Mouse (Mus musculus) cerebellum, adult 2 months (tissue): Measurements from ENCODE around the gene Gm11565. TPM values are rescaled to one million over a fixed set of nuclear protein-coding genes. Genes with fewer than 3 reads are reported as not detected.
"Not testable (repeated sequence)": the region's sequence is repeated elsewhere in the genome, so short reads cannot be mapped to it uniquely, and the experiment has no call there.

Experiments
- DNase-seq, 2 experiments: peaks; one replicate each; pipeline ENCODE4 v3.0.0; 2021
- H3K27ac ChIP-seq: fragments of 200-500 bp; 2 replicates; pipeline ENCODE4 v1.5.1; 2012; ENCODE audit warnings: low read length, control low read depth, inconsistent platforms; ENCODE audit not compliant: insufficient read depth
- H3K27me3 ChIP-seq: fragments of 200-500 bp; 2 replicates; pipeline ENCODE4 v1.6.1; 2012; ENCODE audit warnings: inconsistent platforms, mild to moderate bottlenecking, low read length, moderate library complexity; ENCODE audit not compliant: control insufficient read depth, insufficient read depth
- H3K4me1 ChIP-seq: fragments of 200-500 bp; 2 replicates; pipeline ENCODE4 v1.6.1; 2011; ENCODE audit warnings: low read length; ENCODE audit not compliant: control insufficient read depth, insufficient read depth
- H3K4me3 ChIP-seq: fragments of 200-500 bp; replicated peaks from 2 replicates; pipeline ENCODE3; 2011; ENCODE audit warnings: mild to moderate bottlenecking, low read depth, low read length, control low read depth; ENCODE audit not compliant: insufficient read depth
- CTCF ChIP-seq: fragments of 200-500 bp; IDR thresholded peaks from 2 replicates; pipeline ENCODE4 v1.5.1; 2011; ENCODE audit warnings: low read depth, mild to moderate bottlenecking, control low read depth, low read length, moderate library complexity, borderline replicate concordance; ENCODE audit not compliant: insufficient read depth
- POLR2A ChIP-seq: fragments of 200-500 bp; IDR thresholded peaks from 2 replicates; pipeline ENCODE4 v1.6.1; 2011; ENCODE audit warnings: low read length, control low read depth, borderline replicate concordance; ENCODE audit not compliant: insufficient read depth
- WGBS: fragments of 180-500 bp; shearing (Covaris S2); methylation state at CpG from one replicate; pipeline ENCODE4 v1.1.7; 2018; 5-methylcytosine and 5-hydroxymethylcytosine counted together
- polyA plus RNA-seq: library from polyadenylated mRNA; depleted of rRNA; stranded (reverse); fragments of >200 nt; gene quantifications from 2 replicates; pipeline ENCODE4 v1.2.3, GENCODE M21; 2012; rRNA removed

Gene Gm11565
- not detected in 2 replicates for polyA plus RNA-seq

DNA sequence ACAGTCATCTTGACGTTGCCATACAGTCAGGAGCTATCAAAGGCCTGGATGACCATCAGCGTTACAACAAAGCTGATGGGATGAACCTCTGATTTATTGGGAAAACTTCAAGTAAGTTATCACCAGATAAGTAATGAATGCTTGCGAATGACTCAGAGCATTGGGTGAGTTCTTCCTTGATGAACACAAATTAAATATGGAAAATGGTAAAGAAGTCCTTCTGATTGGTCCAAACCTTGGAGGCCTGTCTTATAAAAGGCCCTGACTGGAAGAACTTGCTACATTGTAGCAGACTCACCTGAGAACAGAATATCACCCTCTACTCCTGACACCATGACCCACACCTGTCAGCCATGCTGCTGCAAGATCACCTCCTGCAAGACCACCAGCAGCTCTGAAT is at the start of gene Gm11565:
Gene Gm11565, plus strand, starts transcription at position 301 of the 400 bp plus-strand sequence.
- WGBS: 92% methylated on average over 3 of the region's 3 CpGs
- no peak for TF ChIP-seq CTCF
- no peak for TF ChIP-seq POLR2A
- no peak for DNase-seq
- Histone ChIP-seq H3K27me3 (no peaks in the 10 kb centered on the region), H3K27ac (no peak within 1 kb of the TSS), H3K4me3 (no peak within 1 kb of the TSS), H3K4me1 (no peaks in the 10 kb centered on the region)

DNA sequence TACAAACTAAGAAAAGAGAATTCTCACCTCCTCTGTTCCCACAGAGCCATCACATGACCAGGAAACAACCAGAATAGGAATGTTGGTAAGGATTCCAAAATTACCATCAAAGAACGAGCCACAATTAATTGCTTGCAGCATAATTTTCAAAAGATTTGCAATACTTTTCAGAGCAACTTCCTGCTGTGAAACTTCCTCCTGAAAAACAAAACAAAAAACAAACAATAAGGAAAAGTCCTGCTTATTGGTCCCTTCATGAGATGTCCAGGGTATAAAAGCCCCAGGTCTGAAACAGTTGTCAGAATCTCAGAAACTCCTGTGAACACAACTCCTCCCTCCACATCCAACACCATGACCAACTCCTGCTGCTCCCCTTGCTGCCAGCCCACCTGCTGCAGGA is 41.5 kb upstream of the Gm11565 start, which contains the start of gene Krtap9-1:
Gene Krtap9-1, plus strand, starts transcription at position 301 of the 400 bp plus-strand sequence.
- not testable (repeated sequence) for DNase-seq, H3K4me3 ChIP-seq, H3K27me3 ChIP-seq, H3K4me1 ChIP-seq, H3K27ac ChIP-seq
- 59% methylated on average over 1 of the region's 1 CpGs for WGBS

DNA sequence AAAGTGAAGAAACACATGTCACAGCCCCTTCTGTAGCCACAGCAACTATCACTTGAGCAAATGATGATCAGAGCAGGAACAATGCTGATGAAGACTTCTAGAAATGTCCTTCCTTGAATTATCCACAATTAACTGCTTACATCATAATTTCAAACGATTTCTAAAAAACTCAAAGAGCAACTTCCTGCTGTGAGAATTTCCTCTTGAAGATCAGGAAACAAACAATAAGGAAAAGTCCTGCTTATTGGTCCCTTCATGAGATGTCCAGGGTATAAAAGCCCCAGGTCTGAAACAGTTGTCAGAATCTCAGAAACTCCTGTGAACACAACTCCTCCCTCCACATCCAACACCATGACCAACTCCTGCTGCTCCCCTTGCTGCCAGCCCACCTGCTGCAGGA is 35.7 kb upstream of the Gm11565 start, which contains the start of gene Gm11567:
Gene Gm11567, plus strand, starts transcription at position 301 of the 400 bp plus-strand sequence.
- DNase-seq, H3K4me1 ChIP-seq, H3K27ac ChIP-seq, H3K27me3 ChIP-seq, H3K4me3 ChIP-seq: not testable (repeated sequence)
- 37% methylated on average over 1 of the region's 1 CpGs for WGBS

DNA sequence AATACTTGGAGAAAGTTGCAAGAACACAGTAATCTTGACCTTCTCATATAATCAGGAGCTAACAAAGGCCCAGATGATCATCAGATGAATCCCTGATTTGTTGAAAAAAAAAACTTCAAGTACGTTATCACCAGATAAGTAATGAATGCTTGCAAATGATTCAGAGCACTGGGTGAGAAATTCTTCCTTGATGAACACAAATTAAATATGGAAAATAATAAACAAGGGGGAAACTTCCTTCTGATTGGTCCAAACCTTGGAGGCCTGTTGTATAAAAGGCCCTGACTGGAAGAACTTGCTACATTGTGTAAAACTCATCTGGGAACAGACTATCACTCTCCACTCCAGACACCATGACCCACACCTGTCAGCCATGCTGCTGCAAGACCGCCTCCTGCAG is 6.9 kb upstream of the Gm11565 start, which contains the start of gene Krtap31-1:
Gene Krtap31-1, plus strand, starts transcription at position 301 of the 400 bp plus-strand sequence.
- DNase-seq: no peak
- WGBS: 90% methylated on average over 2 of the region's 2 CpGs
- TF ChIP-seq CTCF (no peak), POLR2A (no peak)
- Histone ChIP-seq H3K27me3 (no peaks in the 10 kb centered on the region), H3K4me3 (no peak within 1 kb of the TSS), H3K4me1 (no peaks in the 10 kb centered on the region), H3K27ac (no peak within 1 kb of the TSS)

DNA sequence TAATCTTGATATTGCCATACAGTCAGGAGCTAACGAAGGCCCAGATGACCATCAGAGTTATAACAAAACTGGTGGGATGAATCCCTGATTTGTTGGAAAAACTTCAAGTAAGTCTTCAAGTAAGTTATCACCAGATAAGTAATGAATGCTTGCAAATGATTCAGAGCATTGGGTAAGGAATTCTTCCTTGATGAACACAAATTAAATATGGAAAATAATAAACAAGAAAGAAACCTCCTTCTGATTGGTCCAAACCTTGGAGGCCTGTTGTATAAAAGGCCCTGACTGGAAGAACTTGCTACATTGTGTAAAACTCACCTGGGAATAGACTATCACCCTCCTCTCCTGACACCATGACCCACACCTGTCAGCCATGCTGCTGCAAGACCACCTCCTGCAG is 21.4 kb downstream of the Gm11565 start, which contains the start of gene Krtap31-2:
Gene Krtap31-2, plus strand, starts transcription at position 301 of the 400 bp plus-strand sequence.
- H3K4me1 ChIP-seq: no peaks in the 10 kb centered on the region
- no peaks in the 10 kb centered on the region for H3K27me3 ChIP-seq
- no peak within 1 kb of the TSS for H3K4me3 ChIP-seq
- 85% methylated on average over 1 of the region's 1 CpGs for WGBS
- TF ChIP-seq POLR2A (no peak), CTCF (no peak)
- no peak for DNase-seq
- H3K27ac ChIP-seq: no peak within 1 kb of the TSS

DNA sequence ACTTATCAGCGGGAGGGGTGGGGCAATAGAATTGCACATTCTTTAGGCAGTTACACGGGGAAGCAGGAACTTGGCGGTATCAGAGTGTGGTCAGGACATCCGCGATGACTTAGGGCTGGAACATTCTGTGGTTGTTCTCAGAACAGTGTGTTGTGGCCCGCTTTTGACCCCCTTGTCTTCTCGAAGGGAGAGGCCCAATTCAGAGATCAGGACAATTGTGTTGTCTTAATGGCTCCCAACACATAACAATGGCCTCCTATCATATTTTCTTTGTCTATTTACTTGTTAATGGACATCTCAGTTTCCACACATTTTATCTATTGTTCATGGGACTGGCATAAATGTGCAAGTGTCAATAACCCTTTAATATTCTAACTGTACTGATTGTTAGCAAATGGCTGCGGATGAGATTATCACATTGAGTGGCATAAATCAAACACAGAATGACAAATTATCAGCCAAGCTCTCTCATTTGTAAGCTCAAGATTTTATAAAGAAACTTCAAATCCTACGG is 23.3 kb downstream of the Gm11565 start:
- no peaks in the 10 kb centered on the region for H3K27me3 ChIP-seq
- no peaks in the 10 kb centered on the region for H3K4me1 ChIP-seq
- no peak overlapping the region for H3K4me3 ChIP-seq
- no peak for DNase-seq
- 82% methylated on average over 9 of the region's 9 CpGs for WGBS
- no peak for TF ChIP-seq POLR2A
- no peak for TF ChIP-seq CTCF
- no peak overlapping the region for H3K27ac ChIP-seq

DNA sequence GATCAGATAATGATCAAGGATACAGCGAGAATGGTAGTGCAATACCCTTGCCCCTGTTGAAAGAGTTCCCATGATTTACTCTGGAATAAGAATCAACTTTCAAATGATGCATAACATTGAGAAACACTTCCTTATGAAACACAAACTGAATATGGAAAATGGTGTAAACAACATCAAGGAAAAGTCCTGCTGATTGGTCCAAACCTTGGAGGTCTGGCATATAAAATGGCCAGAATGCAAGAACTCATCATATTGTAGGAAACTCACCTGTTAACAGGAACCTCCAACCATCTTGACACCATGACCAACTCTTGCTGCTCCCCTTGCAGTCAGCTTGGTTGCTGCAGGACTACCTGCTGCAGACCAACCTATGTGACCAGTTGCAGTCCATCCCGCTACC is 33.6 kb downstream of the Gm11565 start, which contains the start of gene Krtap9-5:
Gene Krtap9-5, plus strand, starts transcription at position 301 of the 400 bp plus-strand sequence.
- TF ChIP-seq POLR2A (no peak), CTCF (no peak)
- Histone ChIP-seq H3K4me1 (no peaks in the 10 kb centered on the region), H3K27ac (no peak within 1 kb of the TSS), H3K4me3 (no peak within 1 kb of the TSS), H3K27me3 (no peaks in the 10 kb centered on the region; the same call in 1 of the 2 replicates)
- WGBS: 92% methylated on average over 2 of the region's 2 CpGs
- no peak for DNase-seq

DNA sequence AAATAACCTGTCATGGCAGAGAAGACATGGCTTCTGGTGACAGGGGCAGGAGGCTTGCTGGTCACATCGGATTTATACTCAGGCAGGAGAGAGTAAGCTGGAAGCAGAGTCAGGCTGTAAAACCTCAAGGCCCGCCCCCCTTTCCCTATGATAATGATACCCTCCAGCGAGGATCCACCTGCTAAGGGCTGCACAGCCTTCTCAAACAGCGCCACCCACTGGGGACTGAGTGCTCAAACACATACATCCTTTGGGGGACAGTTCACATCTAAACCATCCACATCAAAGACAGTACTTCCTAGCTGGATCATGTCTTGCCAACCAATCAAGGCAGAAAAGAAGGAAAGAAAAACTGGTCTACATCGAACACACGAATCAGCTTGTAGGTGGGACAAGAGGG is 49.7 kb downstream of the Gm11565 start:
- Histone ChIP-seq H3K27ac (no peak overlapping the region), H3K4me3 (no peak overlapping the region), H3K4me1 (no peaks in the 10 kb centered on the region), H3K27me3 (no peaks in the 10 kb centered on the region)
- TF ChIP-seq CTCF (no peak), POLR2A (no peak)
- DNase-seq: no peak
- WGBS: 55% methylated on average over 6 of the region's 6 CpGs

Other genes with a start within 250 kb of the Gm11565 start
- not detected in 2 replicates for gene Krtap4-6, start 248.8 kb upstream of the Gm11565 start, polyA plus RNA-seq
- gene Gm14190, start 224.0 kb upstream of the Gm11565 start, polyA plus RNA-seq: not detected in 2 replicates
- gene Gm14180, start 180.5 kb upstream of the Gm11565 start, polyA plus RNA-seq: not detected in 2 replicates
- gene Gm11595, start 141.8 kb upstream of the Gm11565 start, polyA plus RNA-seq: not detected in 2 replicates
- not detected in 2 replicates for gene Krtap4-8, start 134.0 kb upstream of the Gm11565 start, polyA plus RNA-seq
- not detected in 2 replicates for gene Krtap4-9, start 129.6 kb upstream of the Gm11565 start, polyA plus RNA-seq
- gene Gm11596, start 121.3 kb upstream of the Gm11565 start, polyA plus RNA-seq: not detected in 2 replicates
- not detected in 2 replicates for gene Gm11569, start 115.8 kb upstream of the Gm11565 start, polyA plus RNA-seq
- gene Gm11554, start 110.3 kb upstream of the Gm11565 start, polyA plus RNA-seq: not detected in 2 replicates
- gene Krtap4-13, start 104.9 kb upstream of the Gm11565 start, polyA plus RNA-seq: not detected in 2 replicates
- gene Gm11564, start 99.1 kb upstream of the Gm11565 start, polyA plus RNA-seq: not detected in 2 replicates
- not detected in 2 replicates for gene 2300003K06Rik, start 76.7 kb upstream of the Gm11565 start, polyA plus RNA-seq
- gene Krtap4-16, start 63.1 kb upstream of the Gm11565 start, polyA plus RNA-seq: not detected in 2 replicates
- gene Gm11568, start 56.8 kb upstream of the Gm11565 start, polyA plus RNA-seq: not detected in 2 replicates
- not detected in 2 replicates for gene Gm11559, start 50.3 kb upstream of the Gm11565 start, polyA plus RNA-seq
- gene Krtap9-1, start 41.4 kb upstream of the Gm11565 start, polyA plus RNA-seq: not detected in 2 replicates
- gene Gm11567, start 35.6 kb upstream of the Gm11565 start, polyA plus RNA-seq: not detected in 2 replicates
- gene Krtap31-1, start 6.8 kb upstream of the Gm11565 start, polyA plus RNA-seq: not detected in 2 replicates
- not detected in 2 replicates for gene Krtap31-2, start 21.5 kb downstream of the Gm11565 start, polyA plus RNA-seq
- not detected in 2 replicates for gene Krtap9-5, start 33.7 kb downstream of the Gm11565 start, polyA plus RNA-seq
- gene Krtap29-1, start 64.3 kb downstream of the Gm11565 start, polyA plus RNA-seq: not detected in 2 replicates
- not detected in 2 replicates for gene Krtap16-1, start 71.8 kb downstream of the Gm11565 start, polyA plus RNA-seq
- gene Krtap17-1, start 79.2 kb downstream of the Gm11565 start, polyA plus RNA-seq: 0.30 and 0.80 TPM in 2 replicates
- not detected in 2 replicates for gene Krt33a, start 101.5 kb downstream of the Gm11565 start, polyA plus RNA-seq
- not detected in 2 replicates for gene Krt33b, start 115.1 kb downstream of the Gm11565 start, polyA plus RNA-seq
- not detected in 2 replicates for gene Krt34, start 126.8 kb downstream of the Gm11565 start, polyA plus RNA-seq
- not detected in 2 replicates for gene Krt31, start 135.8 kb downstream of the Gm11565 start, polyA plus RNA-seq
- not detected in 2 replicates for gene Krt32, start 173.5 kb downstream of the Gm11565 start, polyA plus RNA-seq
- not detected in 2 replicates for gene Krt35, start 181.5 kb downstream of the Gm11565 start, polyA plus RNA-seq
- not detected in 2 replicates for gene Krt36, start 190.9 kb downstream of the Gm11565 start, polyA plus RNA-seq
- gene Krt13, start 206.8 kb downstream of the Gm11565 start, polyA plus RNA-seq: not detected in 2 replicates
- 0.08 and 0.35 TPM in 2 replicates for gene Krt15, start 221.2 kb downstream of the Gm11565 start, polyA plus RNA-seq
- gene Krt19, start 233.9 kb downstream of the Gm11565 start, polyA plus RNA-seq: 0.36 and 0.51 TPM in 2 replicates